Mouse (Mus musculus) thymus, adult 2 months (tissue): Measurements from ENCODE around the gene Prrg4.
"Not testable (repeated sequence)": the region's sequence is repeated elsewhere in the genome, so short reads cannot be mapped to it uniquely, and the experiment has no call there.

Source experiments
- CTCF ChIP-seq: fragments of 200-500 bp; IDR thresholded peaks from 2 replicates; pipeline ENCODE4 v1.5.1; 2012; ENCODE audit warnings: mild to moderate bottlenecking, control low read depth, low read length, moderate library complexity, borderline replicate concordance; ENCODE audit not compliant: control insufficient read depth, poor library complexity, insufficient read depth; ENCODE audit errors: extremely low read depth
- POLR2A ChIP-seq: fragments of 200-500 bp; IDR thresholded peaks from 2 replicates; pipeline ENCODE4 v1.6.1; 2012; ENCODE audit warnings: mild to moderate bottlenecking, low read length, control low read depth, moderate library complexity; ENCODE audit not compliant: control insufficient read depth, poor library complexity, insufficient read depth; ENCODE audit errors: extremely low read depth

GRCm38 (mm10) chr2:104818763-104819162 lies 30.9 kb downstream of the Prrg4 start:
- TF ChIP-seq POLR2A, CTCF: not testable (repeated sequence)
